Mouse (Mus musculus) spleen, postnatal 10 days (tissue): ENCODE results near the gene Hspb11.
A peak's percentile ranks its signal among the peaks of the same experiment; 100 is the strongest.

Source experiments
- DNase-seq, 2 experiments: peaks; one replicate each; pipeline ENCODE4 v3.0.0; 2021 to 2022; ENCODE audit warnings: low spot score in 2 of 2

Gene Hspb11

DNA sequence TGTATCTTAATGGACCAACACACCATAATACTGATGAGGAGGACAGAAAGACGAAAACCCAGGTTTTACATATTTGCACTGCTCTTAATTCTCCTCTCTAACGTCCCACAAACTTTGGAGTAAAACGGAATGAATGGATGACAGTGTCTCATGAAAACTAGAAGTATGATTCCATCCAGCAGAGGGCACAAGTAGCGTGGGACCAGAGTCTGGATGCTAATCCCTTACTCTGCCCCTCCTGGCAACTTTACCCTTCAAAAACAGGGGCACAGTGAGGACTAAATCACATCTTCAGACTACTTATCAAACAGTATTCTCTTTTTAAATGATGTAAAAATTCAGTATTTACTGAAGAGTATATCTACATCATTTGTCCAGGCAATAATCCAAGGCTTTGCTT is 2.9 kb upstream of the Hspb11 start:
- DNase-seq: peak; percentile 15 to 53

- peak; percentile 19 to 21 for DNase-seq
Observed at GRCm38 (mm10) chr4:107252522-107252921, 871 bp upstream of the Hspb11 start.

GRCm38 (mm10) chr4:107254414-107254813 is 1.0 kb downstream of the Hspb11 start:
- DNase-seq: peak in 1 of 2 experiments; percentile 13

DNA sequence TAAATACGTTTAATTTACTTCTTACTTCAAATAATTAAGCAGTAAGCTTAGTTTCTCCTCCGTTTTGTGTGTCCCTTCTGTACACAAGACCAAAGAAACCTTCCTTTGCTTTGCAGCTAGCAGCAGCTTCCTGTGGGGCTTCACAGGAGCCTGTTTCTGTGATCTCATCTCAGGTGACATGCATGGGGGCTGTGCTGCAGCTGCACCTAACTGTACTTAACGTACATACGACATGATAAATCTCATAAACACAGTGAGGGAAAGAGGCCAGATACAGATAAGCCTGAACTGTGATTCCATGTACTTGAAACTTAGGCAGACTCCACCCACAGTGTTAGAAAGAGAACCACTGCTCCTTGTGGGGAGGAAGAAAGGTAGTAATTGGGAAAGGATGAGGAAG is 6.6 kb downstream of the Hspb11 start:
- peak in 1 of 2 experiments; percentile 39 for DNase-seq

DNA sequence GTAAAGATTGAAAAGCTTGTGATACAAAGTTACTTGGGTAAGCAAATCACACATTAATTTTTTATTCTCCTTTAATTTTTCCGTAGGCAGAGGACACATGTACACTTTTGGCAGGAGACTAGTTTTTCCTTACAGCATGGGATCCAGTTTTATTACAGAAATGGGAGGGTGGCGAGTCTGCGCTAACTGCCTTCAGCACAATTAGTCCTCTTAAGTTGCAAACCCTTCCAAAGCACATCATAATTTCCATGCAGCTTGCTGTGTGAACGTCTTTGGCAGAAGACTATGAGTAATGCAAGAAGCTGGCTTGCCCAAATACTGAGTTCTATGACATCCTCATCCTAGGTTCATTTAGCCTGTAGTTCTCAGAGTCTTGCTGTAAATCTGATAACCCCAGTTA is 20.3 kb downstream of the Hspb11 start:
- no peak for DNase-seq

DNA sequence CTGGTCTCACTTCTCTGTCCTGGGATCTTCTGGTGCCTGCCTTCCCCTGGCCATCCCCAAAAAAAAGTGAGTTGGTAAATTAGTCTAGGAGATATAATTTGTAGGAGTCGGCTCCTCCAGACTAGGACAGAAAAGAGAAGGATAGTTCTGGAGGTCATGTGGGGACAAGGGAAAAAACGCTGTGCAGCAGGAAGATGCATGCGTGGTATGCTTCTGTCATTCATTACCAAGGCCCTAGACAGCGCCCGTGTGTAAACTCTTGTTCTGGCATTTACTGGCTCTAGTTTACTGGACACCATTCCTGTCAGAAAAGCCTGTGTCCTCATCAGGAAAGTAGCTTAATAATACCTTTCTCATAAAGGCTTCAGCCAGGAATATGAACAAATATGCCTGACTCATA is 21.1 kb downstream of the Hspb11 start:
- DNase-seq: no peak

- DNase-seq: no peak
Observed at GRCm38 (mm10) chr4:107278188-107278707, 24.9 kb downstream of the Hspb11 start.

GRCm38 (mm10) chr4:107280843-107281475 is 27.6 kb downstream of the Hspb11 start:
- DNase-seq: no peak

GRCm38 (mm10) chr4:107285446-107286200 is 32.2 kb downstream of the Hspb11 start:
- no peak for DNase-seq

DNA sequence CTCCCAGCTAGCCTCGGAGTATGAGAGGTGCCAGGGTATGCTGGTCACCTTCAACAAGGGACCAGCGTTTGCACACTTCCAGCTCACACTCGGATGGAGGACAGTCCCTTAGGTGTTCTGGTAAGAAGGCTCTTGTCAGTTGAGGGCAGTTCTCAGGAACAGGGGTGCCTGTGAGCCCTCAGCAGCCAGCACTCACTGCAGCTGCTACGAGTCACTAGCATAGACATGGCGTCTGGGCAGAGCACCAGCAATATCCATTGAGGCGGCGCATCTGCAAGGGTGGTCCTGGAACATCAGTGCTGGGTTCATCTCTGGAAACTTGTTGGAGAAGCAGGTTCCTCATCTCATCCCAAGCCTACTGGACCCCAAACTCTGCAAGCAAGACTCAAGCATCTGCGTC is 33.0 kb downstream of the Hspb11 start:
- DNase-seq: no peak

DNA sequence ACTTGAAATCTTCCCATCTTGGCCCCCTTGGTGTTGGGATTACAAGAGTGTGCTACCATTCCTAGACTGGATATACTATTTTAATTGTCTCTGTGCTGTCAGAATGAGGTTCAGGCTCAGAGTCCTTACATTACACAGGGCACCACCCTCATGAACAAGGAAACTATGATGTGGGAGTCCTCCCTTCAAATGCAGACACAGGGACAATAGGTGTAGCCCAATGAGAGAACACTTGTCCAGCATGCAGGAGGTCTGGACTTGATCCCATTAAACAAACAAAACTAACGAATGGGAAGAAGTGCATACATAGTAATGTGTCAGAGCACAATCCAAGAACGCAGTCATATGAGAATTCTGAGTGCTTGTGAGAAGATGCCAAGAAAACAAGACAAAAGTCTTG is 34.1 kb downstream of the Hspb11 start:
- DNase-seq: no peak

DNA sequence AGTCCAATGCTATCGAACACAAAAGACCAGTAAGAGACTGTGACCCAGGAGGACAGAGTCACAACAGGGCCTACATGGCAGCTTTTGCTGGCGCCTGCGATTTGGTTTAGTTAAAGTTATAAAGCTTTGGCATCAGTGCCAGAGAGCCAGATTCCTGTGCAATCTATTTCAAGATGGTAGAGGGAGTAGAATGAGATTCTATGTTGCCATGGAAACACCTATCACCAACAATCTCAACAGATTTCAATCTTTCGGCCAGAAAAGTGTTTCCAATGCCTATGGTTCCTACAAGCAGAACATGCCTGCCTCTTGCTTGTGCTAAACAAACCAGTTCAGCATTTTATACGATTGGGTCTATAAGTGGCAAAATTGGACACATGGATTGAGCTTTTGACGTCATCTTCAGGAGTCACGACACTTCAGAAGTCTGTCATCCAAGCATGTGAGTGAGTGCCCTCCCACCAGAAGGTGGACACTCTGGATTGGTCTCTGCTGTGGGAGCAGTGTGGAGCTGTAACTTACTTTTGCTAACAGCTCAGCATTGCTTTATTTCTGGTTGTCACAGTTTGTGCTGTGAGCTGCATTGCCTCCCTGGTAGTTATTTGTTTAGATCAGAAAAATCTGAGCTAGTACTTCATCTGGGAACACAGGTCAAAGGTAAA is 38.3 kb downstream of the Hspb11 start:
- no peak for DNase-seq

DNA sequence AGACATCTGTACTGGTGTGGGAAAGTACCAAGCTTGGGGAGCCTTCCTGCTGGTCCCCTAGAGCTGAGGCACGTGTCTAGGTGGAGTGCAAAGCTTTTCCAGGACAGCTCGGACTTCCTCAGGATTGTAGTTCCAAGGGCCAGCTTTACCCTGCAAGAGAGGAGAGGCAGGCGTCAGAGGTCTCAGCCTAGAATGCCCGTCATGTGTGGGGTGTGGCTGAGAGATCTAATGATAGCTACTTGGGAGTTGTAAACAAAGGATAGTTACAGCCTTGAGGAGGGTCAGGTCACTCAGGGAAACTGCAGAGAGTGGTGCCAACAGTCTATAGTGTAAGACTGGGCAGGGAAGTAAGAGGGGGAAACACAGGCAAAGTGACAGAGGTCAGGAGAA is 38.9 kb downstream of the Hspb11 start:
- DNase-seq: no peak

- DNase-seq: no peak
Observed at GRCm38 (mm10) chr4:107298071-107298606, 44.7 kb downstream of the Hspb11 start.

DNA sequence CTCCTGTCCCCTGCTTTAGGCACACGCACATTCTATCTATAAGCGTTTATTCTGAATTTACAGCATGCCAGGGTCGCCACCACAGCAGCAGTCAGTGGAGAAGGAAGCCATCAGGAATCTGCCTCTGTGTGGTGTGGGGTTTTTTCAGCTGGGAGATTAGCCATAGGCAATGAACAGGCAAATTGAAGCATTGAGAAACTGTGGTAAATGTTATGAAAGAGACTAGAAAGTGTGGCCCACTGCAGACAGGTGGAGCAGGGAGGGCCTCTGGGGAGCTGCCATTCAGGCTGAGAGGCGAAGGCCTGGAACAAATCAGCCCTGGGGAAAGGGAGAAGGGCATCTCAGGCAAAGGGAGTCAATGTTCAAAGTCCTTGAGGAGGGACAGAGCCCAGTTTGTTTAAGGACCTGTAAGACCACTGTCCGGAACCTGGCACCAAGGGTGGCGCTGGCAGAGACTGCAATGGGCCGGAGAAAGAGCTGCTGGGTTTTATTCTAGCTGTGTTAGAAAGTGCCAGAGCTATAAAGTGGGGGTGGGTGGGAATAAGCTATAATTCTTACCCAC is 46.5 kb downstream of the Hspb11 start:
- no peak for DNase-seq

DNA sequence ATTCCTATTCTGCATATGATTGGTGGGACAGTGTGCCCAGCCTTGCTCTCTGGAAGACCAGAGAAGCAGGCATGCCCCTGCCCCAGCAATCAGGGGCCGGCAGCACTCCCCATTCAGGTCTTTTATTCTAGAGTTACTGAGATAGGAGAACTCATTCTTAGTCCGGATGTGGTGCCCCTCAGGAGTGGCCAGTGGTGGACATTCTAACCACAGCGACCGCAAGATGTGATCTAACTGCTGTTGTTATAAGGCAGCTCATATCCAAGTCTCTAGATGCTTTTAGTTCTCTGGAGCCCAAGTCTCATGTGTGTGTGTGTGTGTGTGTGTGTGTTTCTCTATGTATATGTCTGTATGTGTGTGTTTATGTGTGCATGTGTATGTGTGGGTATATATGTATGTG is 47.0 kb downstream of the Hspb11 start:
- DNase-seq: no peak

DNA sequence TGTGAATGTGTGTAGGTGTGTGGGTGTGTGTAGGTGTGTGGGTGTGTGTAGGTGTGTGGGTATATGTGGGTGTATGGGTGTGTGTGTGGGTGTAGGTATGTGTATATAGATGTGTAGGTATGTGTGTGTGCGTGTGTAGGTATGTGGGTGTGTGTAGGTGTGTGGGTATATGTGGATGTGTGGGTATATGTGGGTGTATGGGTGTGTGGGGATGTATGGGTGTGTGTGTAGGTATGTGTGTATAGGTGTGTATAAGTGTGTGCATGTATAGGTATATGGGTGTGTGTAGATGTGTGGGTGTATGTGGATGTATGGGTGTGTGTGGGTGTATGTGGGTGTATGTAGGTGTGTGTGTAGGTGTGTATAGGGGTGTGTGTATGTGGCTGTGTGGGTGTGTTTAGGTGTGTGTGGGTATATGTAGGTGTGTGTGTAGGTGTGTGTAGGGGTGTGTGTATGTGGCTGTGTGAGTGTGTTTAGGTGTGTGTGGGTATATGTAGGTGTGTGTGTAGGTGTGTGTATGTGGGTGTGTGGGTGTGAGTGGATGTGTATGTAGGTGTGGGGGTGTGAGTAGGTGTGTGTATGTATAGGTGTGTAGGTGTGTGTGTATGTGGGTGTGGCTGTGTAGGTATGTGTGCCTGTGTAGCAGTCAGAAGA is 47.6 kb downstream of the Hspb11 start:
- DNase-seq: no peak

DNA sequence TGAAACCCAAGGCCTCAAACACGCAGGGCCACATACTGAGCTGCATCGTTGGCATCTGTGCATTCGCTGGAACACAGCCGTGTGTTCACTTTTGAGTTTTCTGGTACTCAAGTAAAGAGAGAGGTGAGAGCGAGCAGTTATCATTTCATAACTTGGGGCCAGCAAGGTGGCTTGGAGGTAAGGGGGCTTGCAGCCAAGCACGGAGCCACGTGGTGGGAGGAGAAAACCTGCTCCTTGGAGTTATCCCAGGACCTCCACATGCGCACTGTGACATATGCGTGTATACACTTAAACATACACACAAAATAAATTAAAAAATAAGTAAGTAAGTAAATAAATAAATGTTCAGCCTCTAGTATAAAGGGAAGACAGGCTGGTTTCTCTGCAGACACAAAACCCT is 48.8 kb downstream of the Hspb11 start:
- no peak for DNase-seq

GRCm38 (mm10) chr4:107302832-107303231 is 49.4 kb downstream of the Hspb11 start:
- no peak for DNase-seq

GRCm38 (mm10) chr4:107303531-107303930 is 50.1 kb downstream of the Hspb11 start:
- DNase-seq: no peak

DNA sequence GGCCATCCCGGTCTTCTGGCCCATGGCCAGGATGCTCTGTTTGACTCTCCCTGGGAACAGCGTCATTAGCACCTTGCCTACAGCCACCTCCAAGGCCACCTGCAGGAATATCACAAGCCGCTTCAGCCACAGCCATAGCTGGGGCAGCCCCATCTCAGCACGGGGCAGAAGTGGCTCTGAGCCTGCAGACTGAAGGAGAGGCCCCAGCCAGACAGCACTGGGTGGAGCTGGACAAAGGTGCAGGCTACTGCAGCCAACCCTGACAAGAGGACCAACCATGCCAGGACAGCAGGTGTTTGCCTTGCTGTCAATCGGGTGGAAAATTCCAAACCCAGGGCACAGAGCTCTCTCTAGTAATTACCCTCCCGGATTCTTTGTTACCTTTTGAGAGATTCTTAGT is 53.6 kb downstream of the Hspb11 start, which contains the start of gene Dio1:
Gene Dio1 (minus strand): TSS at position 204 of the 400 bp plus-strand sequence.
- DNase-seq: no peak
